Mouse (Mus musculus): ENCODE measurements around the gene Auts2. TPM values are rescaled to one million over a fixed set of nuclear protein-coding genes. Genes with fewer than 3 reads are reported as not detected.

The Auts2 gene
- polyA plus RNA-seq, 1 experiment from 2014 or later: 7.5 TPM

DNA sequence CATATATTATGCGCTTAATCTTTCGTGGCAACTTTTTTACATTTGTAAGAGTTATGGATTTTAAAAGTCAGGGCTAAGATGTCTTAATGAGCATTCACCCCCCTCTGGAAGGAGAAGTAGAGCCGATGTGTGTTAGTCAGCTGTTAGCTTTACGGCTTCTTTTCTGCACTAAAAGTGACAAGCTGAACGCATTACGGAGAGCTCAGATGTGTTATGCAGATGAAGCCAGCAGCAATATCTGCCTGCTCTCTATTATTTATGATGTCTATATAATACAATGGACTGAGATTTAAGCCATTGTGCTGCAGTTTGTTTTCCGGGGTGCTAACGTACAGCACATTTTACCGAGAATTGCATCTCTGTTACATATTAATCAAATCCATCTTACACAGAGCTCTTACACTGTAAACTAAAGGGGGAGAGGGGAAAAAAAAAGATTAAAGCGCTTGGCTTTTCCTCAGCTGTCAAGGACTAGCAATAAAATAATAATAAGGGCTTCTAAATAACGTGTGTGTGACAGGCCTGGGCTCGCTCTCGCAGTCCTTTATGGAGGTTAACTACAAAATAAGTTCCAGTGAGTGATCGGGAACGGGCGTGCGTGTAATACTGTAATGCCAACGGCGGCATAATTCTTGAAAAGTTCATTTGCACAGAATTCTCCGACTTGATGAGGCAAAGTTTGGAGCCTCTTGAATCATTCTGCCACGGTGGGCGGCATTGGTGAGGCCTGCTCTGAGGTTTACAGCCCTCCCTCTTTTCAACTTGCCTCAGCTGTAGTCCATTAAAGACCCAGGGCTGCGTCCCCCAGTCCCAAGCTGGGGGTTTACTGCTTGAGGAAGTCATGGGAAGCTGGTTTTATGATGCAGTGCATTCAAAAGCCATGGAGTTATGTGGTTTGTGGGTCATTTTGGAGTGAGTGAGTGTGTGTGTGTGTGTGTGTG is 961.8 kb downstream of the Auts2 start:
- DNase-seq (ENCODE audit: low spot score) (peak; percentile 80), ATAC-seq (replicated peaks; ENCODE audit: low FRiP score, low read depth) (no peak)
- no peaks in the 10 kb centered on the region for H3K9me3 ChIP-seq (replicated peaks; ENCODE audit: low read length)
- peaks cover 26% of the 10 kb centered on the region for H3K4me1 ChIP-seq (replicated peaks; ENCODE audit: insufficient read depth, low read length)
- H3K9ac ChIP-seq (ENCODE audit: low read depth, low read length): no peak overlapping the region
- H3K4me3 ChIP-seq (replicated peaks; ENCODE audit: low read depth, low read length): no peak overlapping the region
- no peak overlapping the region for H3K27ac ChIP-seq
- peak overlapping the region; percentile 36 for H3K4me2 ChIP-seq (ENCODE audit: low read length)
- TF ChIP-seq CTCF (IDR thresholded peaks at IDR 0.05; ENCODE audit: low read depth): no peak
- H3K36me3 ChIP-seq (ENCODE audit: insufficient read depth, low read length): no peaks in the 10 kb centered on the region
- no peaks in the 10 kb centered on the region for H3K27me3 ChIP-seq (ENCODE audit: insufficient read depth, low read length)
- 18% methylated on average over 23 of the region's 23 CpGs for WGBS

DNA sequence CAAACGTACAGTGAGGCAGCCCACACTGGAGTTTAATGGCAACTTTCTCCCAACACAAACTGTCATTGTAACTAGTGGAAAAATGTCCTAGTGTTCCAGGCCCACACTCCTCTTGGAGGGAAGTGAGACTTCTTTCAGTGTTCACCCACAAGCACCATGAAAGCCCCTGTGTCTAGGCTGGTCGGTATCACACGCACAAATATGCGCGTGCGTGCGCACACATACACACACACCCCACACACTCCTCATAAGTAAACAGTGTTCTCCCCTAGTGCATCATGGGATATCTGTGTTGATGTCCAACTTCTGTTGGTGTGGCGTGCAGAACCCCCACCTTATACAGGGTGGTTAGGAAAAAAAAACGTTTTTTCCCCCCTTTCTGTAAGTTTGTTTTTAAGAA is 964.4 kb downstream of the Auts2 start:
- H3K27ac ChIP-seq: no peak overlapping the region
- DNase-seq (ENCODE audit: low spot score) (no peak), ATAC-seq (replicated peaks; ENCODE audit: low FRiP score, low read depth) (no peak)
- no peak overlapping the region for H3K9ac ChIP-seq (ENCODE audit: low read depth, low read length)
- H3K4me3 ChIP-seq (replicated peaks; ENCODE audit: low read depth, low read length): no peak overlapping the region
- H3K9me3 ChIP-seq (replicated peaks; ENCODE audit: low read length): no peaks in the 10 kb centered on the region
- H3K36me3 ChIP-seq (ENCODE audit: insufficient read depth, low read length): no peaks in the 10 kb centered on the region
- H3K4me2 ChIP-seq (ENCODE audit: low read length): no peak overlapping the region
- WGBS: 93% methylated on average over 9 of the region's 9 CpGs
- TF ChIP-seq CTCF (IDR thresholded peaks at IDR 0.05; ENCODE audit: low read depth): no peak
- H3K4me1 ChIP-seq (replicated peaks; ENCODE audit: insufficient read depth, low read length): peaks cover 8% of the 10 kb centered on the region; the same call in 1 of the 2 replicates
- no peaks in the 10 kb centered on the region for H3K27me3 ChIP-seq (ENCODE audit: insufficient read depth, low read length)

DNA sequence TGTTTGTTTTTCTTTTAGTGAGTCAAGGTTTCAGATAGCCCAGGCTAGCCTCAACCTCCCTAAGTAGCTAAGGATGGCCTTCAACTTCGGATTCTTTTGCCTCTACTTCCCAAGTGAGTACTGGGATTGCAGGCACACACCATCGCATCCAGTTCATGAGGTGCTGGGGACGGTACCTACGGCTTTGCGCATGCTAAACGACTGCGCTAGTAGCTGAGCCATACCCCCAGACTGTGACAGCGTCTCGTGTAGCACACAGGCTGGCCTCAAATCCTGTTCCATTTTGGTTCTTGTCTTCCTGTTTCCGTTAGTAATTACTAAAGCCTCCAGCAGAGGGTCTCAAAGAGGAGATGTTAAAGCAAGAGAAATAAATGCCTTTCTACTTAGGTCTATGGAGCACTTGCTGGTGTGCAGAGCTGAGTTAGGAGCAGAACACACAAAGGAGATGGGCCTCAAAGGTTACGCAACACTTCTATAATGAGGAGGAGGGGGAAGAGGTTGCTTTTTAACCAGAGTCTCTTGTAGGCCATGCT is 967.3 kb downstream of the Auts2 start:
- no peak overlapping the region for H3K4me3 ChIP-seq (replicated peaks; ENCODE audit: low read depth, low read length)
- no peak overlapping the region for H3K4me2 ChIP-seq (ENCODE audit: low read length)
- H3K9ac ChIP-seq (ENCODE audit: low read depth, low read length): no peak overlapping the region
- H3K9me3 ChIP-seq (replicated peaks; ENCODE audit: low read length): no peaks in the 10 kb centered on the region
- ATAC-seq (replicated peaks; ENCODE audit: low FRiP score, low read depth) (no peak), DNase-seq (ENCODE audit: low spot score) (peak; percentile 63)
- WGBS: 72% methylated on average over 11 of the region's 11 CpGs
- H3K27ac ChIP-seq: no peak overlapping the region
- TF ChIP-seq CTCF (IDR thresholded peaks at IDR 0.05; ENCODE audit: low read depth): peak; percentile 57
- H3K27me3 ChIP-seq (ENCODE audit: insufficient read depth, low read length): no peaks in the 10 kb centered on the region
- no peaks in the 10 kb centered on the region for H3K36me3 ChIP-seq (ENCODE audit: insufficient read depth, low read length)
- H3K4me1 ChIP-seq (replicated peaks; ENCODE audit: insufficient read depth, low read length): no peaks in the 10 kb centered on the region

DNA sequence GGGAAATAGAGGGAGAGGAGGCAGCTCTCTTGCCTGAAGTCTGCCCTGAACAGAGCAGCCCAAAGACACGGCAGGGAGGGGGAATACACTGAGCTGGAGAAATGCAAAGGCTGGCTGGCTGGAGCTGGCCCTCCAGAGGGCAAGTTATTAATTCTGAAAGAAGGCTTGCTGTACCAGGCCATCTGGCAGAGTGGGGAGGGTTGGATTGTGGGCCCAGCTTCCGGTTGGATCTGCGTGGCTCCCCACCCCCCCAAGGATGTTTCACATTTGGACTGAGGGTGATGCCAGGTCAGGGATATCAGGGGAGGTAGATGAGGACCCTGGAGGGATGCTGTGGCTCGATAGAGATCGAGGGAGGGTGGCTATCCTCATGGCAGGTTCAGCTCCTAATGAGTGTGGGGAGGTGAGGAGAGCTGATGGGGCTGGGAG is 968.0 kb downstream of the Auts2 start:
- no peak overlapping the region for H3K27ac ChIP-seq

DNA sequence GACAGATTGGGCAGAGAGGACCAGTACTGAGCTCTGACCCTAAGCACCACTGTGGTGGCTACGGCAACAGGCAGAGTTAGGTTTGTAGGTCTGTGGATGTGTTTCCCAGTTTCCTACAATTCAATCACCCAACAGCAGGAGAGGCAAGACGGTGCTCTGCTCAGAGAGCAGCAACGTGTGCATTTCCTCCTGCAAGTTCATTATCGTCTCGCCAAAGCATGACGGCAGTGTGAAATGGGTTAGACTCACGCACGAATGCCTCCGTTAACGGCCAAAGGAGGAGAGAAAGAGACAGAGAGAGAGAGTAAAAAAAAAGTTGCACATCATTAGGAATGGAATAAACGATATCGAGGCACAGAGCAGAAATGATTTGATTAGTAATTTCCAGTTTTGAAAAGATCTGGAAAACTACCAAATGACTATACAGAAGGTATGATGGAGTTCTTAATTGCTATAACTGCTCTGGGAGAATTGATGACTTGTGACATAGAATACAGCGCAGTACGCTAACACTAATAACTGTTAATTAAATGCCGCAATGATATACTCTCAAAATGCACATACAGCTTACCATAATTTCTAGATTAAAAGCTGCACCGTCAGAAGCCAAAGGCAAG is 968.6 kb downstream of the Auts2 start:
- Histone ChIP-seq H3K9ac (ENCODE audit: low read depth, low read length) (no peak overlapping the region), H3K9me3 (replicated peaks; ENCODE audit: low read length) (no peaks in the 10 kb centered on the region), H3K4me1 (replicated peaks; ENCODE audit: insufficient read depth, low read length) (no peaks in the 10 kb centered on the region), H3K4me2 (ENCODE audit: low read length) (no peak overlapping the region), H3K27me3 (ENCODE audit: insufficient read depth, low read length) (no peaks in the 10 kb centered on the region), H3K4me3 (replicated peaks; ENCODE audit: low read depth, low read length) (no peak overlapping the region), H3K36me3 (ENCODE audit: insufficient read depth, low read length) (no peaks in the 10 kb centered on the region), H3K27ac (no peak overlapping the region)
- ATAC-seq (replicated peaks; ENCODE audit: low FRiP score, low read depth) (no peak), DNase-seq (ENCODE audit: low spot score) (no peak)
- no peak for TF ChIP-seq CTCF (IDR thresholded peaks at IDR 0.05; ENCODE audit: low read depth)
- 55% methylated on average over 16 of the region's 16 CpGs for WGBS

More for the DNA sequence above, 968.0 kb downstream of the Auts2 start:
- TF ChIP-seq CTCF (IDR thresholded peaks at IDR 0.05; ENCODE audit: low read depth): no peak
- no peaks in the 10 kb centered on the region for H3K36me3 ChIP-seq (ENCODE audit: insufficient read depth, low read length)
- no peak overlapping the region for H3K4me3 ChIP-seq (replicated peaks; ENCODE audit: low read depth, low read length)
- no peak overlapping the region for H3K9ac ChIP-seq (ENCODE audit: low read depth, low read length)
- H3K9me3 ChIP-seq (replicated peaks; ENCODE audit: low read length): no peaks in the 10 kb centered on the region
- H3K27me3 ChIP-seq (ENCODE audit: insufficient read depth, low read length): no peaks in the 10 kb centered on the region
- 47% methylated on average over 5 of the region's 5 CpGs for WGBS
- no peak overlapping the region for H3K4me2 ChIP-seq (ENCODE audit: low read length)
- ATAC-seq (replicated peaks; ENCODE audit: low FRiP score, low read depth): no peak
- no peak for DNase-seq (ENCODE audit: low spot score)
- H3K4me1 ChIP-seq (replicated peaks; ENCODE audit: insufficient read depth, low read length): no peaks in the 10 kb centered on the region

Data from kidney, postnatal 0 days (tissue).